ENCODE assay signal across 13 mouse cellular contexts in the genomic region with DNA sequence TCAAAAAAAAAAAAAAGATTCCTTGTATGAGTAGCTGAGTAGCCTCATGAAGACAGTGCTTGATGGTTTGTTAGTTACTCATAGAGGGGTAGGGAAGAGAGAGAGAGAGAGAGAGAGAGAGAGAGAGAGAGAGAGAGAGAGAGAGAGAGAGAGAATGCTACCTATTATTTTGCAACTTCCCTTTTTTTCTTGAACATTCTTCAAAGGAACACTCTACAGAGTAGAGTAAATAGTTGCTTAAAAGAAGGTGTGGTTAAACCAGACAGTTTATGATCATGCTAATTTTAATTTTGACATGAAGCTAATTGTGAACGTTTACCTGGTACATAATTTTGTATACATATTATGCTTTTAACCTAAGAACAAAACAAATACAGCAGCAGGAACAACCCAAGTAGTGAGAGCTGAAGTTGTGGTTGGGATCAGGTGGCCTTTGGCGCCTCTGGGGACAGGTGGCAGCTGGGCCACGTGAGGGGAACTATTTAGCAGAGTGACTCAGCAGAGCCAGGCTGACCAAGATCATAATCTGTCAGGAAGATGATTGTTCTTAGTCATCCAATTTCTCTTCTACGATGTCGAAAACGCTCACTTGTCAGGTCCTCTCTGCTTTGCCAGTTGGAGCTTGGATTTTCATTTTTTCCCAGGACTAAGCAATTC.
A peak's percentile ranks its signal among the peaks of the same experiment; 100 is the strongest.
DNase-seq lines count a peak whose midpoint lies in the region; ATAC-seq and TF ChIP-seq lines count a peak whose summit lies in the region.
"Had no signal": no experiment of that assay in that cellular context is flagged by ENCODE, and none has a peak within 500 bp of the region (broad histone marks: within the 10 kb centered on the region; RNA-seq: fewer than 3 reads in every experiment).

No protein-coding gene starts in this region.

- no peak overlapping the region for H3K4me2 ChIP-seq in lung, postnatal 0 days (replicated peaks; ENCODE audit: low read depth, low read length)
- H3K4me2 ChIP-seq: lung, embryonic 14.5 days had no signal

- no peak for TF ChIP-seq EP300 in lung, postnatal 0 days (IDR thresholded peaks at IDR 0.05)

- H3K9me3 ChIP-seq in lung, postnatal 0 days (ENCODE audit: low read length) = no peaks in the 10 kb centered on the region

- peak; percentile 52; the same call in 1 of the 2 replicates for ATAC-seq in lung, postnatal 0 days

- WGBS in lung, postnatal 0 days = 63% methylated on average over 6 of the region's 6 CpGs

- H3K4me1 ChIP-seq in lung, postnatal 0 days (ENCODE audit: insufficient read depth, low read depth, low read length) = no peaks in the 10 kb centered on the region

- peak; percentile 6 for DNase-seq in gastrocnemius, adult 18-20 months (ENCODE audit: low spot score)
- DNase-seq in gastrocnemius, postnatal 25 days = no peak
- peak; percentile 36 for DNase-seq in CD4-positive, CD25-positive, alpha-beta regulatory T cell, adult 2 months (ENCODE audit: low read depth, low spot score)
- DNase-seq in lung, postnatal 0 days (ENCODE audit: low spot score) = peak; percentile 59
- DNase-seq in thymus, adult 18-20 months = peak; percentile 25 to 57
- no peak for DNase-seq in right cerebral cortex, postnatal 4 days
- no peak for DNase-seq in cerebellum, adult 18-20 months
- DNase-seq in ovary, postnatal 14 days (ENCODE audit: low spot score) = no peak
- DNase-seq: adrenal gland, postnatal 10 days; cerebellum, postnatal 14 days; heart, postnatal 10 days; lung, embryonic 14.5 days; right cerebral cortex, postnatal 14 days had no signal

- no peaks in the 10 kb centered on the region for H3K36me3 ChIP-seq in lung, postnatal 0 days (ENCODE audit: insufficient read depth, low read length)

- H3K4me3 ChIP-seq in lung, postnatal 0 days (ENCODE audit: low read depth, low read length) = no peak overlapping the region

- no peak for TF ChIP-seq CTCF in lung, postnatal 0 days (IDR thresholded peaks at IDR 0.05)

- H3K27ac ChIP-seq in lung, postnatal 0 days (ENCODE audit: low read length) = no peak overlapping the region

- no peaks in the 10 kb centered on the region for H3K27me3 ChIP-seq in lung, postnatal 0 days (replicated peaks; ENCODE audit: insufficient read depth, low read length)

- H3K9ac ChIP-seq in lung, postnatal 0 days (replicated peaks; ENCODE audit: low read depth) = no peak overlapping the region
- H3K9ac ChIP-seq: lung, embryonic 14.5 days had no signal

Comparison
In these comparisons a context has a peak if more than half of its experiments do, and no peak if none do; other contexts are left out.
1. DNase-seq: peak in gastrocnemius, adult 18-20 months (single experiment), CD4-positive, CD25-positive, alpha-beta regulatory T cell, adult 2 months (single experiment), lung, postnatal 0 days (single experiment) and thymus, adult 18-20 months (2 of 2); none in gastrocnemius, postnatal 25 days (single experiment), right cerebral cortex, postnatal 4 days (single experiment), cerebellum, adult 18-20 months (0 of 2) and ovary, postnatal 14 days (single experiment).